In genomic region chr10:79772320-79772719, GRCm38 (mm10) we compare ENCODE assay signal across 26 mouse cellular contexts. TPM values are rescaled to one million over a fixed set of nuclear protein-coding genes. Genes with fewer than 3 reads are reported as not detected.
A peak's percentile ranks its signal among the peaks of the same experiment; 100 is the strongest.
DNase-seq lines count a peak whose midpoint lies in the region; ATAC-seq and TF ChIP-seq lines count a peak whose summit lies in the region.
"Had no signal": no experiment of that assay in that cellular context is flagged by ENCODE, and none has a peak within 500 bp of the region (broad histone marks: within the 10 kb centered on the region; RNA-seq: fewer than 3 reads in every experiment).

No protein-coding gene starts in this region.

- H3K9me3 ChIP-seq in intestine, postnatal 0 days (ENCODE audit: control insufficient read depth) = 0 out of 2 replicates have a peak, but pooled peaks cover 4% of the 10 kb centered on the region
- H3K9me3 ChIP-seq in intestine, embryonic 15.5 days = no peaks in the 10 kb centered on the region
- H3K9me3 ChIP-seq in liver, postnatal 0 days (ENCODE audit: low read length) = 0 out of 2 replicates have a peak, but pooled peaks cover 4% of the 10 kb centered on the region
- H3K9me3 ChIP-seq in liver, embryonic 11.5 days (ENCODE audit: control insufficient read depth, low read length) = peaks cover 2% of the 10 kb centered on the region; the same call in 1 of the 2 replicates
- H3K9me3 ChIP-seq: heart, embryonic 10.5 days; hindbrain, embryonic 13.5 days; kidney, embryonic 15.5 days; liver, embryonic 15.5 days had no signal

- 89% methylated on average over 3 of the region's 3 CpGs for WGBS in intestine, postnatal 0 days
- WGBS in intestine, embryonic 15.5 days = 90% methylated on average over 3 of the region's 3 CpGs
- WGBS in liver, postnatal 0 days (ENCODE audit: insufficient replicate concordance) = 91% methylated on average over 3 of the region's 3 CpGs
- 93% methylated on average over 3 of the region's 3 CpGs for WGBS in liver, embryonic 11.5 days

- no peaks in the 10 kb centered on the region for H3K4me1 ChIP-seq in intestine, postnatal 0 days (replicated peaks; ENCODE audit: control insufficient read depth, insufficient read depth, low read length)
- H3K4me1 ChIP-seq in intestine, embryonic 15.5 days (replicated peaks) = peaks cover 18% of the 10 kb centered on the region
- H3K4me1 ChIP-seq in liver, postnatal 0 days (ENCODE audit: insufficient read depth) = peaks cover 13% of the 10 kb centered on the region
- peaks cover 14% of the 10 kb centered on the region for H3K4me1 ChIP-seq in liver, embryonic 11.5 days (replicated peaks; ENCODE audit: control insufficient read depth, insufficient read depth, low read length)

- peak; percentile 15 for DNase-seq in liver, postnatal 0 days
- no peak for DNase-seq in liver, embryonic 11.5 days (ENCODE audit: low spot score)
- DNase-seq in ES-CJ7 (ENCODE audit: low read depth, low spot score) (peak; percentile 68), ZHBTc4 (ENCODE audit: low read depth, low spot score) (peak; percentile 89)
- no peak for DNase-seq in cerebellum, adult 11 months
- DNase-seq in layer of hippocampus, adult 18-20 months (ENCODE audit: low spot score in 2 of 2) = no peak
- DNase-seq: B cell, adult 2 months; heart, postnatal 14 days; lung, postnatal 14 days; retina, postnatal 1 day; thymus, postnatal 25 days had no signal

- no peaks in the 10 kb centered on the region for H3K27me3 ChIP-seq in intestine, postnatal 0 days (replicated peaks; ENCODE audit: control insufficient read depth, insufficient read depth, low read length)
- no peaks in the 10 kb centered on the region for H3K27me3 ChIP-seq in intestine, embryonic 15.5 days (replicated peaks)
- peaks cover 6% of the 10 kb centered on the region; the same call in 1 of the 2 replicates for H3K27me3 ChIP-seq in liver, postnatal 0 days (ENCODE audit: insufficient read depth, low read length)
- peaks cover 14% of the 10 kb centered on the region for H3K27me3 ChIP-seq in liver, embryonic 11.5 days (replicated peaks; ENCODE audit: control insufficient read depth, insufficient read depth, low read length)

- TF ChIP-seq CTCF in intestine, postnatal 0 days (IDR thresholded peaks at IDR 0.05; ENCODE audit: low read depth) = peak; percentile 44
- TF ChIP-seq CTCF in liver, postnatal 0 days (IDR thresholded peaks at IDR 0.05; ENCODE audit: low read depth) = peak; percentile 47

- H3K9ac ChIP-seq in intestine, postnatal 0 days (ENCODE audit: low read depth, low read length) = no peak overlapping the region
- H3K9ac ChIP-seq in intestine, embryonic 15.5 days = no peak overlapping the region
- no peak overlapping the region for H3K9ac ChIP-seq in liver, postnatal 0 days (replicated peaks)
- H3K9ac ChIP-seq in liver, embryonic 11.5 days (ENCODE audit: low read depth, low read length) = no peak overlapping the region
- H3K9ac ChIP-seq: embryonic facial prominence, embryonic 13.5 days; hindbrain, embryonic 13.5 days; kidney, embryonic 15.5 days; liver, embryonic 15.5 days; midbrain, embryonic 12.5 days had no signal

- no peak overlapping the region for H3K27ac ChIP-seq in intestine, postnatal 0 days (ENCODE audit: low read depth, low read length)
- no peak overlapping the region for H3K27ac ChIP-seq in intestine, embryonic 15.5 days
- H3K27ac ChIP-seq in liver, postnatal 0 days (ENCODE audit: low read depth) = no peak overlapping the region
- no peak overlapping the region for H3K27ac ChIP-seq in liver, embryonic 11.5 days (ENCODE audit: low read depth, low read length)
- H3K27ac ChIP-seq: embryonic facial prominence, embryonic 13.5 days; heart, embryonic 10.5 days; hindbrain, embryonic 13.5 days; kidney, embryonic 15.5 days; limb, embryonic 10.5 days; liver, embryonic 15.5 days; midbrain, embryonic 12.5 days had no signal

- H3K36me3 ChIP-seq in intestine, postnatal 0 days (ENCODE audit: control insufficient read depth, insufficient read depth) = no peaks in the 10 kb centered on the region
- no peaks in the 10 kb centered on the region for H3K36me3 ChIP-seq in intestine, embryonic 15.5 days
- no peaks in the 10 kb centered on the region for H3K36me3 ChIP-seq in liver, postnatal 0 days (replicated peaks; ENCODE audit: insufficient read depth, low read length)
- no peaks in the 10 kb centered on the region for H3K36me3 ChIP-seq in liver, embryonic 11.5 days (ENCODE audit: control insufficient read depth, insufficient read depth, low read length)
- H3K36me3 ChIP-seq: embryonic facial prominence, embryonic 13.5 days; heart, embryonic 10.5 days; hindbrain, embryonic 13.5 days; kidney, embryonic 15.5 days; limb, embryonic 10.5 days; liver, embryonic 15.5 days; midbrain, embryonic 12.5 days had no signal

- TF ChIP-seq EP300 in liver, postnatal 0 days (IDR thresholded peaks at IDR 0.05; ENCODE audit: low read depth) = no peak

- no peak for ATAC-seq in intestine, postnatal 0 days
- no peak for ATAC-seq in intestine, embryonic 15.5 days
- no peak for ATAC-seq in liver, postnatal 0 days
- no peak for ATAC-seq in liver, embryonic 11.5 days (replicated peaks; ENCODE audit: low FRiP score)
- ATAC-seq: forebrain, embryonic 14.5 days; inflammation-experienced regulatory T-cells, adult 6 months had no signal

- H3K4me2 ChIP-seq in intestine, postnatal 0 days (replicated peaks; ENCODE audit: low read depth) = no peak overlapping the region
- H3K4me2 ChIP-seq in intestine, embryonic 15.5 days (replicated peaks) = no peak overlapping the region
- no peak overlapping the region for H3K4me2 ChIP-seq in liver, postnatal 0 days (ENCODE audit: low read depth, low read length)
- no peak overlapping the region for H3K4me2 ChIP-seq in liver, embryonic 11.5 days
- H3K4me2 ChIP-seq: embryonic facial prominence, embryonic 13.5 days; hindbrain, embryonic 13.5 days; kidney, embryonic 15.5 days; liver, embryonic 15.5 days; midbrain, embryonic 12.5 days had no signal

- no peak overlapping the region for H3K4me3 ChIP-seq in intestine, postnatal 0 days (ENCODE audit: low read depth, low read length)
- H3K4me3 ChIP-seq in intestine, embryonic 15.5 days (replicated peaks) = no peak overlapping the region
- H3K4me3 ChIP-seq in liver, postnatal 0 days (ENCODE audit: low read depth, low read length) = no peak overlapping the region
- H3K4me3 ChIP-seq in liver, embryonic 11.5 days (ENCODE audit: low read depth, low read length) = no peak overlapping the region
- H3K4me3 ChIP-seq: embryonic facial prominence, embryonic 13.5 days; heart, embryonic 10.5 days; hindbrain, embryonic 13.5 days; kidney, embryonic 15.5 days; limb, embryonic 10.5 days; liver, embryonic 15.5 days; midbrain, embryonic 12.5 days had no signal

RNA-seq across cellular contexts. Expression of gene Fstl3, which starts 4.8 kb away (rescaled TPM):
- polyA plus RNA-seq in intestine, postnatal 0 days (2015; fragmentation: Nextera tagmentation; extraction: Ambion mirVana) = 7.3 and 8.9 TPM in 2 replicates
- polyA plus RNA-seq in intestine, embryonic 15.5 days (2015; fragmentation: Nextera tagmentation; extraction: Ambion mirVana) = 14.0 and 16.1 TPM in 2 replicates
- 0.36 and 0.63 TPM in 2 replicates for polyA plus RNA-seq in liver, postnatal 0 days (2015; fragmentation: Nextera tagmentation; extraction: Ambion mirVana)
- polyA plus RNA-seq in liver, embryonic 11.5 days (2014; fragmentation: Nextera tagmentation; extraction: Ambion mirVana) = 1.8 and 2.6 TPM in 2 replicates
- total RNA-seq in layer of hippocampus, adult 18-20 months (2021) = 1 to 10 TPM; 1.8 to 2.5 TPM

RNA-seq across cellular contexts. Expression of gene Rnf126, which starts 5.6 kb away (rescaled TPM):
- 41.2 and 43.5 TPM in 2 replicates for polyA plus RNA-seq in intestine, postnatal 0 days (2015; fragmentation: Nextera tagmentation; extraction: Ambion mirVana)
- 89.8 and 91.6 TPM in 2 replicates for polyA plus RNA-seq in intestine, embryonic 15.5 days (2015; fragmentation: Nextera tagmentation; extraction: Ambion mirVana)
- polyA plus RNA-seq in liver, postnatal 0 days (2015; fragmentation: Nextera tagmentation; extraction: Ambion mirVana) = 28.2 and 34.1 TPM in 2 replicates
- polyA plus RNA-seq in liver, embryonic 11.5 days (2014; fragmentation: Nextera tagmentation; extraction: Ambion mirVana) = 105 and 119 TPM in 2 replicates
- total RNA-seq in layer of hippocampus, adult 18-20 months (2021) = 10 to 100 TPM; 84.9 to 87.3 TPM

RNA-seq across cellular contexts. Expression of gene Fgf22, which starts 17.4 kb away (rescaled TPM):
- polyA plus RNA-seq in intestine, postnatal 0 days (2015; fragmentation: Nextera tagmentation; extraction: Ambion mirVana) = 0.13 TPM in 1 of 2 replicates, not detected in the other
- polyA plus RNA-seq in intestine, embryonic 15.5 days (2015; fragmentation: Nextera tagmentation; extraction: Ambion mirVana) = 0.09 and 0.28 TPM in 2 replicates
- not detected in 2 replicates for polyA plus RNA-seq in liver, postnatal 0 days (2015; fragmentation: Nextera tagmentation; extraction: Ambion mirVana)
- polyA plus RNA-seq in liver, embryonic 11.5 days (2014; fragmentation: Nextera tagmentation; extraction: Ambion mirVana) = 0.23 TPM in 1 of 2 replicates, not detected in the other
- total RNA-seq in layer of hippocampus, adult 18-20 months (2021) = 1 to 10 TPM; 1.5 to 2.2 TPM
- total RNA-seq: gastrocnemius, postnatal 4 days; heart, postnatal 14 days; monocyte, adult 5-6 weeks had no signal
- polyA plus RNA-seq: liver, embryonic 15.5 days had no signal

RNA-seq across cellular contexts. Expression of gene Prss57, which starts 18.4 kb away (rescaled TPM):
- 0.07 TPM in 1 of 2 replicates, not detected in the other for polyA plus RNA-seq in intestine, postnatal 0 days (2015; fragmentation: Nextera tagmentation; extraction: Ambion mirVana)
- 0.09 TPM in 1 of 2 replicates, not detected in the other for polyA plus RNA-seq in intestine, embryonic 15.5 days (2015; fragmentation: Nextera tagmentation; extraction: Ambion mirVana)
- 5.0 and 7.2 TPM in 2 replicates for polyA plus RNA-seq in liver, postnatal 0 days (2015; fragmentation: Nextera tagmentation; extraction: Ambion mirVana)
- polyA plus RNA-seq in liver, embryonic 11.5 days (2014; fragmentation: Nextera tagmentation; extraction: Ambion mirVana) = 1.5 and 1.7 TPM in 2 replicates
- under 1 TPM; 0.61 to 0.89 TPM for total RNA-seq in layer of hippocampus, adult 18-20 months (2021)
- total RNA-seq: adrenal gland, adult 18-20 months; gastrocnemius, postnatal 4 days; monocyte, adult 5-6 weeks had no signal
- polyA plus RNA-seq: embryonic facial prominence, embryonic 13.5 days; heart, embryonic 10.5 days; hindbrain, embryonic 13.5 days; neural tube, embryonic 11.5 days had no signal

RNA-seq across cellular contexts. Expression of gene Palm, which starts 21.1 kb away (rescaled TPM):
- polyA plus RNA-seq in intestine, postnatal 0 days (2015; fragmentation: Nextera tagmentation; extraction: Ambion mirVana) = 19.9 and 21.1 TPM in 2 replicates
- polyA plus RNA-seq in intestine, embryonic 15.5 days (2015; fragmentation: Nextera tagmentation; extraction: Ambion mirVana) = 48.1 and 48.5 TPM in 2 replicates
- 7.9 and 9.2 TPM in 2 replicates for polyA plus RNA-seq in liver, postnatal 0 days (2015; fragmentation: Nextera tagmentation; extraction: Ambion mirVana)
- 27.6 and 28.6 TPM in 2 replicates for polyA plus RNA-seq in liver, embryonic 11.5 days (2014; fragmentation: Nextera tagmentation; extraction: Ambion mirVana)
- 100 to 1,000 TPM; 293 to 314 TPM for total RNA-seq in layer of hippocampus, adult 18-20 months (2021)

Comparison
In these comparisons a context has a peak if more than half of its experiments do, and no peak if none do; other contexts are left out.
1. DNase-seq: peak in liver, postnatal 0 days (single experiment), ES-CJ7 (single experiment) and ZHBTc4 (single experiment); none in liver, embryonic 11.5 days (single experiment), cerebellum, adult 11 months (single experiment) and layer of hippocampus, adult 18-20 months (0 of 2).